Mouse (Mus musculus) cerebellum, adult 11 months (tissue): Measurements from ENCODE around the gene Lnpep.
A peak's percentile ranks its signal among the peaks of the same experiment; 100 is the strongest.
"Not testable (repeated sequence)": the region's sequence is repeated elsewhere in the genome, so short reads cannot be mapped to it uniquely, and the experiment has no call there.

Experiments
- DNase-seq: peaks from one replicate; pipeline ENCODE4 v3.0.0; 2022

Gene Lnpep

DNA sequence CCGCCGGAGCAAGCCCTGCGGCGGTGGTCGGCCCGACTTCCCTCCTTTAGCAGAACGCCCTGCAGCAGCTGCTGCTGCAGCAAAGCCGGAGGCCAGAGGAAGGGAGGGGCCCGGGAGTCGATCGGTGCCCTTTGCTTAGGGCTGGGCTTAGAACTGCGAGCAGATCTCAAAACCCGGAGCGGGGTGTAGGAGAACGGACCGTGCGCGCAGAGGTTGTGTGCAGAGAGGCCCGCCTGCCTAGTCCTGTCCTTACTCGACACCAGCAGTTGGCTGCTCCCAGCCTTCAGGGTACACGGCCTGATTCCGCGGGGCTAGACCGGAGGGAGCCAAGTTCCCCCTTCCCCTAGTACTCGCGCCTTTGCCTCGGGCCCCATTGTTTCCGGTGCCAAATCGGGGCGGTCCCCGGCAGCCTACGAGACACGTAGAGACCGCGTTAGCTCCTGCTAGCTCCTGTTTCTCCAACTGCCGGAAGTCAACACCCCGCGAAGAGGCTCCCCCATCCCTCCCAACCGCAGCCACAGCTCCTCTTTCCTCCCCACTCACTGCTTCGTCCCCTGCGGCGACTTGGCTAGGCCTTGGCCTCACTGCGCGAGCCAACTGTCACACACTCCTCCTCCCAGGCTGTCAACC is at the start of gene Lnpep:
Lnpep (minus strand) TSS at position 94 of the 630 bp plus-strand sequence.
- DNase-seq: peak; percentile 97

DNA sequence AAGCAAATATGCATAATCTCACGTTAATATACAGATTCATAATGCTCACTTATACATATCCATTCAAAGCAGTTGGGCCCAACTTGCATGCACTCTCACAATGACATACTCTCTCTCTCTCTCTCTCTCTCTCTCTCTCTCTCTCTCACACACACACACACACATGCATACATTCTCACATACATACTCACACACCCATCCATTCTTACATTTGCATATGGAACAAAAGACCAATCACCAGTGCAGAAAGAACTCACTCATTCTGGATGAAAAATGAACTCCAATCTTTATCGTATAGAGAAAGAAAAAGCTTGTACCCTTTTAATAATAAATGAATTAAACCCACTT is 31.0 kb upstream of the Lnpep start:
- DNase-seq: no peak

DNA sequence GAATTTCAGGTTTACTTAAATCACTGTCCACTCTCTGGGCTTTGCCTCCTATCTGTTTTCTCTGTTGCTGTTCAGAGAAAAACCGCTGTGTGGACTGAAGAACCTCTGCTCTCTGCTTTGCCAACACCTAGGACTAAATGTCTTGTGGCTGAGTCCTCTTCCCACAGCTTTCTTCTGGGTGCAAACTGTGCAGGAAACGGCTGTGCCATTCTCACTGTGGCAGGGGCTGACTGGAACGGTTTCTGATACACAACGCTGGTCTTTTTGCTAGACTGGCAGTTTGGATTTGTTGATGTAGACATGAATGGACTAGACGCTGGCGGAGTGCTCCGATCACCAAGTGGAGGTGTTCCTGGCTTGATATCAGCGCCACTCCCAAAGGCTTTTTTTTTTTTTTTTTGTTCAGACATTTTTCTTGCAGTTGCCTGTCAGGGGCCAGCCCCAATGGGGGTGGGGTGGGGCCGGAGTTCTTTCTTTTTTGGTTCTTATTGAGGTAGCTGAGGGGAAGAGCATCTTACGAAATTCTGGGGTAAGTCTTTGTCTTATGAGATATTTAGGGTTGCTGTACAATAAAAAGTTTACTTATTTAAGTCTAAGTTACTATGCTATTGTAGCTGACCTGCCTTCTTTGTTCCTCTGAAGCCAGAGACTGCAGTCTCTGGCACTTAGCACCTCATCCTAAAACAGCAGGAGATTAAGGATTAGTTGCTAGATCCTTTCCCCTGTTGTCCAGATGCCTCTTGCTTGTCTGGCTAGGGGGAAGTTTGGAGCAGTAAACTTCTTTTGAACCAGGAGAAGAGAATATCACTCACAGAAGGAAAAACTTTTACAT is 30.4 kb upstream of the Lnpep start:
- DNase-seq: no peak

DNA sequence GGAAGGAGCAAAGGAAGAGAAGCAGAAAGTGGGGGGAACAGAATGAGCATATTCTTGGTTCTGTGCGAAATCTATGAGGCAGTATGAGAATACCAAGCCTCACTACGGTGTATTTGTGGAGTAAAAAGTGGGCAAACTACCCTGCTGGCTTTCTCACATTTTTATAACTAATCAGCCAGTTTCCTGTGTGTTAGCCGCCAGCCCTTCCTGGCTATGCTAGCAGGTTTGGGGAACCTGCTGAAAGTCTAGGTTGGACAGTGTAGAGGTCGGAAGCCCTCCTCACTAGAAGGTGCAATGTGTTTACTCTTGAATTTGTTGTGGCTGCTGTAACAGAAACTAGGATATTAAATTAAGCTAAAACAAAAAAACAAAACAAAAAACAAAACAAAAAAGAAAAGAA is 27.7 kb upstream of the Lnpep start:
- DNase-seq: no peak

DNA sequence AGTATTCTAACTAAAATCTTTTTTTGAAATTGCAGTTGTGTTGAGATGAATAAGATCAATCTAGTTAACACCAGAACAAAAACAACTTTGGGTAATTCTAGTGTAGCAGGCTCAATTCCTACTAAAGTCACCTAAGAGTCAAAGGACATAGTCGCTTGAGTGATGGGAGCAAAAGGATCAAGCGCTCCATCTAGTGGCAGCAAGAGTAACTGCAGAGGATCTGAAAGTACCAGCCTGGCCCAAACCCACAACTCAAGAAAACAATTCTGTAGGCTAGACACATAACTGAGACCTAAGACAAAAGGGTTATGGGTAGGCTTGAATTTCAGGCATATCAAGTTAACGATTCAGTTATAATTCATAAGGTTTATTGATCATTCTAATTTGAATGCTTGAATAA is 20.9 kb upstream of the Lnpep start:
- DNase-seq: peak; percentile 57

DNA sequence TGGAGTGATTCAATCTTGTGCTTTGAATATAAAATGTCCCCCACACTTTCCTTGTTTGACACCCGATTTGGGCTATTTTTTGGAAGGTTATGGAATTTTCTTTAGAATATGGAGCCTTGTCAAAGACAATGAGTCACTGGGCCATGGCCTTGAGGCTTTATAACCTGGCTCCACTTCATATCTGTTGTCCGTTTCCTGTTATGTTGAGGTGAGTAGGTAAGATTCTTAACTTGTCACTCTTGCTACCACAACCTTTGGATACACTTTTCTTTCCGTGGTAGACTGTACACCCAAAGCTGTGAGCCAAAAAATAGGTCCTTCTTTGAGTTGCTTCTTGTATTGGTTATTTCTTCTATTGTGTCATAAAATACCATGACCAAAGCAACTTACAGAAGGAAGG is 12.5 kb upstream of the Lnpep start:
- DNase-seq: no peak

DNA sequence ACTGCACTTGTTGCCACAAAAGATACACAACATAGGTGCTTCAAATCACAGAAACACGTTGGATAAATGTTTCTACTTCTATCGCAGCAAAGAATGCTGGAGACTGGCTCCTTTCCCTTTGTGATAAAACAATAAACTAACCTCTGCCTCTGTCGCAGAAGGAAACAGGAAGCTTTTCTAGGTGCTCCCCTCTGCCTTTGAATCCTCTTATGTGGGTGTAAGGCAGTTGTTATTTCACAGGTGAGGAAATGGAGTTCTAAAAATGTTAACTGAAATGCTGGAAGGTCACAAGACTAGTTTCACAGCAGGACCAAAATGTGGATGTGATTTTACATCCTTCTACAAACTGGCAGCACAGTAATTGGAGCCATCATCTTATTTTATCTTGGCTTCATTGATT is 11.3 kb upstream of the Lnpep start:
- DNase-seq: no peak

DNA sequence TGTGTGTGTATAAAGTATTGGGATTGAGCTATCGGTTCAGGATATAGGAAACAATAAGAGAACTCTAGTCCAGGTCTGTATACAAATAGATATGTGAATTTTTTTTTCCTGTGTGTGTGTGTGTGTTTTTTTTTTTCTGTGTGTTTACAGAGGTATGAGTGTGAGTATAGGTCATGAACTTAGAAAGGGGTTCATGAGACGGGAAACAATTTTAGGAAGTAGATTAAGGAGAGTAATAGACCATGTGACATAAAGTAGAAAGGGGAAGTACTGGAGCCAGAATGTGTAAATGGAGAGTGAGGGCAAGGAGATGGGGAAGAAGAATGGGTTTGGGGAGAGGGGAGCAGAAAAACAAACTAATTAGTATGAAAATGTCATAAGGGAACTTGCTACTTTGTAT is 9.2 kb upstream of the Lnpep start:
- no peak for DNase-seq

DNA sequence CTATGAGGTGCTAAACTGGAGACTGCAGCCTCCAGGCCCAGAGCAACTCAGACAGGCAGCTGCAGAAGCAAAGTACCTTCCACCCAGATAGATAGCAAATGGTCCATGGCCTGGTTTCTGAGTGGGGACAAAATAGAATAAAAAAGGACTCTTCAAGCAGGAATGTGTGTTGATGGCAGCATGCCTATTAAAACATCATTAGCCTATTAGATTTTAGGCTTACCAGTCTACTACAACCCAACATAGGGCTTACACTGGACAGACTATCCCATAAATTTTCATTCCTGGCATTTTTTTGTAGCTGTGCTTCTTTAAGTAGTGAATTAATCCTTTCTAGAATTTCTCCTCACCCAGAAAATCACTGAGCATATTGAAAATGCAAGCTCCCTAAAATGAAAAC is 7.1 kb upstream of the Lnpep start:
- no peak for DNase-seq

DNA sequence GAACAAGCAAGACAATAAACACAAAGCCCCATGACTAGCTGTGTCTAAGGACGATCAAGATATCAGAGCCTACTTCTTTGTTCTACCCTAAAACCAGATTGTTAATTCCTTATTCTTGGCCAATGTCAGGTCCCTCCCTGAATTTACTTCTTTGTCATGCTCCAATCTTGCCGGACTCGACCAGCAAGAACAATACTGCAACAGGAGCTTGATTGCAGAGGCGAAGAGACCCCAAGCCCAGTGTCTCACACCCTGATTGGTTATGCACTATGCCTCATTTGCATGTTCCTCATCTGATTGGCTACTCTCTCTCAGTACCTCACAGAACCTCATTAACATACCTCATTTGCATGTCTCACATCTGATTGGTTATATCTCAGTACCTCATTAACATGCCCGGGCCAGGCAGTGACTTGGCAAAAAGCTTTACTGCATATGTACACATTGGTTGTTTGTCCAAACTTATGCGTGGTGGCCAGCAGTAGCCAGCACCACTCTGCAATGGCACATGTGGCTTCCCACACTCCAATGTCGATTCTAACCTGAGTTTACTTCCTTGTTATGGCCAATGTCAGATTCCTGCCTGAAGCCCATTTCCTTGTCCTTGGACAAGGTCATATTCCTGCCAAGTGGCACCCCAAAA is 3.5 kb upstream of the Lnpep start:
- not testable (repeated sequence) for DNase-seq

DNA sequence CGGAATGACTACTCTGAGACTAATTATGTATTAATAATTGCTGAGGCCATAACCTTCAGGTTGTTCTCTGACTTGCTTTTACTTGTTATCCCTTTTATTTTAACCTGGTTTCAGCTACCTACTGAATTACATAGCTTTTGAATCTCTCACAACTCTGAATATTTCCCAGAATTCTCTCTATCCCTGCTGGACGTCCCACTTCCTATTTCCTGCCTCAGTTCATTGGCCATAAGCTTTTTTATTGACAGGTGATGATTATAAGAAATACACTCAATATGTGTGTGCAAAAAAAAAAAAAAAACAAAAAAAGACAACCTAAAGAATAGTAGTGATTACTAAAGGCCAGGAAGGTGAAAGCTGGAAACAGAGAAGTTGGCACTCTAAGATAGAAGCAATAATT is 2.7 kb upstream of the Lnpep start:
- DNase-seq: no peak

DNA sequence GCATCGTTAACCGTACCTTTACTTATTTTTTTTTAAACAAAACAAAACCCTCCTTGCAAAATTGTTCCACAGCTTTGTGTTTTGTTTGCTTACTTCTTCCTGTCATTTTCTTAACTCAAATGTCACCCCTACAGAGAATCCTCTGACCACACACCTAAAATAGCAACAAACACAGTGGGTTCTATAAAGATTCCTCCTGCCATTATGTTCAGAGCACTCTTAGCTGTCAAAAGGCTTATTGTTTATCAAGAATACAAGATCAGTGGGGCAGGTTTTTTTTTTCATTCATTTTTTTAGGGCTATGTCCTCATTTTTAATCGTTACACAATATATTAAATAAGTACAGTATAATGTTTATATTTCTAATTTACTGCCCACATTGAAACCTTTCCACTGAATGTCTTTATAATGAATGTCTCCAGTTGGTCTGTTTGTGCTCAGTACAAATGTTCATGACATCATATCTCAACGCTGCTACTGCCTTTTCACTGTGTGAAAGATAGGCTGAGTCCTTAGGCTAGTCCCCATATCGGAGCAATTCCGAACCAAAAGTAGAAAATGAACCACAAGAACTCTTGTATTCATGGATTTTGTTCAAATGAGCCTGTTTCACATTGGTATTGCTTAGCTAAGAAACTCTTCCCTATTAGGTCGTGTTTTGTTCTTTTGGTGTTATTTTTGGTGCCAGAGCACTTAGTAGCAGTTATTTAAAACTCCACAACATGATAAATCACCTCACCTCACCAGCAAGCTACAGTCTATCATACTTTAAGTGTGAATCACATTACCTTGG is 1.2 kb upstream of the Lnpep start:
- no peak for DNase-seq

DNA sequence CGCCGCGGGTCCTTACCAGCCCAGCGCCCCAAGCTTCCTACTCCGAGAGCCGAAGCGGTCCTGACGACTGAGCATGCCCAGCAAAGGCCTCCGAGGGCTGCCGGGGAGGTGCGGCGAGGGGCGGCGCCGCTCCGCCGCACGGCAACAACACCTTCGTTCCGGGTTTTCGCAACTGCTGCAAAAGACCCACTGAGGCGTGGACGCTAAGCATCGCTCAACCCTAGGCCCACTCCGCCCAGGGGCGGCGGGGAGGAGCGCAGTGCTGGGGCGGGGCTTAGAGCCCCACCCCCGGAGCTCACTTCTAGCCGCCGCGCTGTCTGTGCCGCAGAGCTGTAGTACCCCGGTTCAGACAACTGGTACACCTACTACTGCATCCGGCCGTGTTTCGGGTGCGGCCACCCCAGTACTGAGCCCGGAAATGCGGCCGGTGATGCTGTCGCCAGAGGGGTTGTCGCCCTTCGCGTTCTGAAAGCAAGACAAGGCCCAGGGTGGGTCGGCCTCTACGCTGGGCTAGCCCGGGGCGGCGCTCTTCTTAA is 361 bp downstream of the Lnpep start:
- DNase-seq: peak; percentile 91

DNA sequence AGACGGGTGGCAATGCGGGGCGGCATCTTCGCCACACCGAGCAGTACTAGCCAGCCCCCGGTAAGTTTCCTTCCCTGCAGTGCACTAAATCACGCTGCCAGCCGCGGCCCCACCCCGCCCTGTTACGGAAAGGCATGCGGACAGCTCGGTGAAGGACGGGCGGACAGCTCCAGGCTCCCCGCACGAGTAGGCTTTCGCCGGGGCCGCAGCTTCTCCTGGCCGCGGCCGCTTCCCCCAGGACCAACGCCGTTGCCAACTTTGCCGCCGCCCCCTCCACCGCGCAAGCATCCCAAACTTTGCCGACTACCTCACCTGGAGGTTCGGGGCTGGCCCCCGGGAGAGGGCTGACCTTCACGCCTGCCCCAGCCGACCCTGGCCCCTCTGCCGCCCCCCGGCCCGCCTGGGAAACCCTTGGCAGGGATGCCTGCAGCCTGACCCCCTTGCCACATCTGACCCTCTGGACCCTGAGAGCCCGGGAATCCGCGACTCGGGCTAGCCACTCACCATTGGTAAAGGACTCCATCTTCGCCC is 895 bp downstream of the Lnpep start:
- no peak for DNase-seq

DNA sequence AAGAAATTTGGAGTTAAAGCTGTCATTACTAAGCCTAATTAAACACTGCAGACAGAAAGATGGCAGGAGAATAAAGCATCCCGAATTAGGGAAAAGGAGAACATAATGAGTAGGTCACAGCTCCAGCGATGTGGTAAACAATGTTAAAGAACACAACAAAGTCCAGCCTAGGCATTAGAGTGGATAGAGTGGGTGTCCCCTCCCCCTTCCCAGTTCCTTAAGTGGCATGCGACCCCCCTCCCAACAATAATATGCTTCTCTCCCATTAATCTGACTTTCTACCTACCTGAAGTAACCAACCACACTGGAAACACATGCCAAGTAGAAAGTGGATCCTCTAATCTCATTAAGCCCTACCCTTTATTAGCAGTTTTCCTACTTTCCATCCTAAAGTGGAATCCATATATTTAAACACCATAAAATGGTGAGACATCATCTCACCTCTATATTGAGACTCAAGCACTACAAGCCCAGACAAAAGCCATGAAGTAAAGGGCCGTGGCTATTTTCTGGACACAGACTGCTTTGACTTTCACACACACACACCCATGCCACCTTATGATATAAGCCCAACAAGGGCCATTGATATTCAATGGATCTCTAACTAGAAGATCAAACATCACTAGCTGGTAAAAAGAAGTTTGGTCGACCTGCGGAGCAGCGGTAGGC is 1.5 kb downstream of the Lnpep start:
- DNase-seq: no peak

DNA sequence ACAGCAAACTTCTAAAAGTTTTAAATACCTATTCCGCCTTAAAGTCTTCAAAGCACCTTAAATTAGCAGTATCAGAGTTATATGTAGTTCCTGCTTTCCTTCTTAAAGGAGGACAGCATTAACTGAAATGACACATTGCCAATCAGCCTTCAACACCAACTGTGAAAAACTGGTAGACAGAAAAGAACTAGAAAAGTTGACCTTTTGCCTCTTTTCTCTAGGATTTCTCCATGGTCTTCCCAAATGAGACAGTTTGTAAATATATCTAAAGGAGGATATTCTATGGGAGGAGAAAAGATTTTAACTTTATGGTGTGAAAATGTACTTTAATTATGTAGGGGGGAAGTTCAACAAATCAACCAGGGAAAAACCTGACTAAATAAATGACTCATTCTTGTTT is 2.3 kb downstream of the Lnpep start:
- no peak for DNase-seq

DNA sequence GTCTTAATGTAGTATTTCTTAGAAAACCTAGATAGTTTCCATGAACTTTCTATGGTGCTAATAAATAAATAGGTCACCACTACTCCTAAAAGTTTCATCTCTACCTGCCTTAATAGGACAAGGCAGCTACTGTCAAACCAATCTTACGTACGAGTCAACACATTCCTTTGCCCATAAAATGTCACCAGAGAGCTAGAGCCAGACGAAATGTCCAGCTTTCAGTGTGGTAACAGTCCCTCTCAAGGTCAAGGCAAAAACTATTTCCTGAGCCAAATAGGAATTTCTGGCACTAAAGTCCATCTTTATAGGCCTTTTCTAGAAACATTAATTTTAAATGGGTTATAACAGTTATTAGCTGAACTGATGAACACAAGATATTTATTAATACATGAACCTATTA is 3.3 kb downstream of the Lnpep start:
- no peak for DNase-seq

DNA sequence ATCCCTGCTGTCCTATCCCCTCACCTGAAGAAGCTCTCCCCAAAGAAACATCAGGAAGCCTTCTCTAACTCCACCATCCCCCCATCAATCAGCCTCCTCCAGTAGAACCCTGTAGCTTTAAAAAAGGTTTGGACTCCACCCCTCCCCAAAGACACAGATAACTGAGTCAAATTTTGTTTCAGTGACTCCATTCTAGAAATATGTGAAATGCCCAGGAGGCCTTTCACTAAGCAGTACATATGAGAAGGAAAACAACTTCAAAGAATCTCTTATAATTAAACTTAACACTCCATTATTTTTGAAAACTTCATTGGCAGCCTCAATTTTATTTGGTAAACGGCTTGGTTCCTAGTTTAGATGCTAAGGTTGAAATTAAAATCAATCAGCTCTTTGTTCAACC is 6.4 kb downstream of the Lnpep start:
- no peak for DNase-seq

DNA sequence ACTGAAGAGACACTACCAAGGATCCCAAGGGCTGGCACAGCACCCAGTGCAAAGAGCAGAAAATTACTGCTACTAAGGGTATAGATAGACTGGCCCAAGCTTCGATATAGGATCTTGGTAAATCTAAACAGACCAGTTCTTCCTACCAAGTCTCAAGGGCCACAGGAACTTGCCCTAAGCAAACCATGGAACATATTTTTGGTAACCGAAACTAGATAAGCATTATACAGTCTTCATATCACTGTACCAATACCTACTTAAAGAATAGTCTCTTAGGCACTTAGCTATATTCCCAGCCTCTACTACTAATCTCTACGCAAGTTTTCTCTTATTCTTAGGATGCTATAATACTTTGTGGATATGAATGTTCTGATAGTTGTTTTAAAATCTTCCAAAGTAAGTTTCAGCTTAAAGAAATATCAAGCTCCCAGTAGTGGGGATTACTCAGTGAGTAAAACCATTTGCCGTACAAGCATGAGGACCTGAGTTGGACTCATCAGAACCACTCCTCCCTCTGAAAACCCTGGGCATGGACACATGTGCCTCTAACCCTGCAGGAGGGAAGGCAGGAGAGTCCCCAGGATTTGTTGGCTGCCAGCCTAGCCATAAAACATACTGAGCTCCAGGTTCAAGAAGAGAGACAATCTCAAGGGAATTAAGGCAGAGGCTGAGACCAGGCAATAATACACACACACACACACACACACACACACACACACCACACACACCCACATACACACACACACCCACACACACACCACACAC is 7.2 kb downstream of the Lnpep start:
- no peak for DNase-seq

DNA sequence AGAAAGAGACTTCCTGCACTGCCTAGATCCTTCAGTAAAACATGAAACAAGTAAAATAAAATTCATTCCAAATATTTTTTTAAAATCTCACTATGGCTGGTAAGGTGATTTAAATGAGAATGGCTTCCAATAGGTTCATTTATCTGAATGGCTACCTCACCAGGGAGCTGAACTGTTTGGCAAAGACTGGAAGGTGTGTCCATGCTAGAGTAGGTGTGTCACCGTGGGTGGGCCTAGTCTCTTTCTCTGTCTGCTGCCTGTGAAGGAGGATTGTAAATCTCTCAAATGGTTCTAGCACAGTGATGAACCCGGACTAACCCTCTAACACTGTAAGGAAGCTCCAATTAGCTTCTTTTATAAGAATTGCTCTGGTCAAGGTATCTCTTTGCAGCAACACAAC is 12.5 kb downstream of the Lnpep start:
- DNase-seq: no peak

DNA sequence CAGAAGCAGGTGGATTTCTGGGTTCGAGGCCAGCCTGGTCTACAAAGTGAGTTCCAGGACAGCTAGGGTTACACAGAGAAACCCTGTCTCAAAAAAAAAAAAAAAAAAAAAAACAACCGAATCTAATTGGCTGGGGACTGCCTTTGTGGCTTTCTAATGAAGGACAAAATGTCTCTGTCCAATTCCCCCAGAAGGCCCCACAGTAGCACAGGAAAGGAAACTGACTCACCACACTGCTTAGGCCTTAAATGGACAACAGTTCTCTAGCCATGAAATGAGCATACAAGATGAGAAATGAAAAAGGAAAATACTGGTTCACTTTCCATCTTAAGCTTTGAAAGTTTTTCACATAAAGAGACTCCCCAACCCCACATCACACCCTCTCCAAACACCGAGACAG is 15.3 kb downstream of the Lnpep start:
- no peak for DNase-seq
